Mouse (Mus musculus): ENCODE data around the gene Spag17.
"Not testable (repeated sequence)": the region's sequence is repeated elsewhere in the genome, so short reads cannot be mapped to it uniquely, and the experiment has no call there.

The Spag17 gene

DNA sequence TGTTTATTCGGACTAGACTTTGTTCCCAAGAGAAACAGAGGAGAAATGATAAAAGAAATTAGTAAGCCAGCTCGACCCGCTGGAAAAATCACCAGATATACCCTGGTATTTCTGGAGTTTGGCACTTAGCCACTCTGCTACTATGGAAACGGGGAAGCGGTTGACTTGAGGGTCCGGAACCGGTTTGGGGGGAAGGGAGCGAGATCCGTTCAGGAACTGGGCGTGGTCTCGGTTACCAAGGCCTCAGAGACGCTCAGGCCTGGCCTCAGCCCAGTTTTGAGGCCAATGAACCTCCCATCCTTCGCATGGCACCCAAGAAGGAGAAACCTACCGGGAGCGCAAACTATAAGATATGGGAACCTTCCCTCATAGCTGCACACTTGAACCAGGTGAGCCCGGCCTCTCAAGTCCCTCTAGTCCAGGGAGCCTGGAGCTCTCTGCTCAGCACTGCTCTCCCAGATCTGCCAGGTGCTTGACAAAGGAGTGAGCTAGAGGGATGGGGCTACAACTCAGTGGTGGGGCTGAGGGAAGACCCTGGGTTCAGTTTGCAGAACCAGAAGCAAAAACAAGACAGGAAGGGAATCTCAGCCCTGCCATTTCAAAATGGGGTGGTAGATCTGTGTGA is at the start of gene Spag17:
Gene Spag17, plus strand, starts transcription at position 220 of the 625 bp plus-strand sequence.
- no peaks in the 10 kb centered on the region for H3K27me3 ChIP-seq (ENCODE audit: control insufficient read depth, insufficient read depth, low read length, poor library complexity, severe bottlenecking)
- H3K36me3 ChIP-seq (ENCODE audit: control insufficient read depth, insufficient read depth, low read length, poor library complexity, severe bottlenecking), result no peaks in the 10 kb centered on the region
- DNase-seq (ENCODE audit: low read depth, low spot score), result no peak

GRCm38 (mm10) chr3:99842333-99842732 is 42.9 kb upstream of the Spag17 start:
- H3K27me3 ChIP-seq (ENCODE audit: control insufficient read depth, insufficient read depth, low read length, poor library complexity, severe bottlenecking), result no peaks in the 10 kb centered on the region
- no peaks in the 10 kb centered on the region for H3K36me3 ChIP-seq (ENCODE audit: control insufficient read depth, insufficient read depth, low read length, poor library complexity, severe bottlenecking)
- DNase-seq (ENCODE audit: low read depth, low spot score), result no peak

GRCm38 (mm10) chr3:99842808-99843207 is 42.4 kb upstream of the Spag17 start:
- no peaks in the 10 kb centered on the region for H3K36me3 ChIP-seq (ENCODE audit: control insufficient read depth, insufficient read depth, low read length, poor library complexity, severe bottlenecking)
- DNase-seq (ENCODE audit: low read depth, low spot score), result no peak

DNA sequence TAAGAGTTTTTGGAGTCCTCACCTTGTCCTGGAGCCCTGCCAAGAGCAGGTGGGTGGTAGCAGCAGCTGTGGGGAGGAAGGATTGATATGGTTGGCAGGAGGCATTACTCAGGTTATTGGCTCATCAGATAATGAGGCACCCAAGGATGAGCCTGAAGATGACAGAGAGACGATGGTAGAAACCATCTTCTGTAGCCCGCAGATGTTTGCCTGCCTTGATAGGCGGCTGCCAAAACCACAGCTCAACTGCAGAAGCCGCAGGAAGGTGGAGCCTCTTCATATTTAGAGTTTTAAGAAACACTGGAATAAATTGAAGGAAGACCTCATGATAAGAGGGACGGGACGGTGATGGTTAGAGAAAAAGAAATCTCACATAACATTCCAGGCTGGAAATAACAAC is 42.0 kb upstream of the Spag17 start:
- H3K36me3 ChIP-seq (ENCODE audit: control insufficient read depth, insufficient read depth, low read length, poor library complexity, severe bottlenecking), result no peaks in the 10 kb centered on the region
- H3K27me3 ChIP-seq (ENCODE audit: control insufficient read depth, insufficient read depth, low read length, poor library complexity, severe bottlenecking), result no peaks in the 10 kb centered on the region
- no peak for DNase-seq (ENCODE audit: low read depth, low spot score)

More at GRCm38 (mm10) chr3:99842808-99843207, 42.4 kb upstream of the Spag17 start:
- no peaks in the 10 kb centered on the region for H3K27me3 ChIP-seq (ENCODE audit: control insufficient read depth, insufficient read depth, low read length, poor library complexity, severe bottlenecking)

GRCm38 (mm10) chr3:99850926-99851325 is 34.3 kb upstream of the Spag17 start:
- DNase-seq (ENCODE audit: low read depth, low spot score), result no peak
- Histone ChIP-seq H3K27me3 (ENCODE audit: control insufficient read depth, insufficient read depth, low read length, poor library complexity, severe bottlenecking) (no peaks in the 10 kb centered on the region), H3K36me3 (ENCODE audit: control insufficient read depth, insufficient read depth, low read length, poor library complexity, severe bottlenecking) (no peaks in the 10 kb centered on the region)

GRCm38 (mm10) chr3:99854595-99854994 is 30.6 kb upstream of the Spag17 start:
- H3K27me3 ChIP-seq (ENCODE audit: control insufficient read depth, insufficient read depth, low read length, poor library complexity, severe bottlenecking), result no peaks in the 10 kb centered on the region
- no peak for DNase-seq (ENCODE audit: low read depth, low spot score)
- no peaks in the 10 kb centered on the region for H3K36me3 ChIP-seq (ENCODE audit: control insufficient read depth, insufficient read depth, low read length, poor library complexity, severe bottlenecking)

DNA sequence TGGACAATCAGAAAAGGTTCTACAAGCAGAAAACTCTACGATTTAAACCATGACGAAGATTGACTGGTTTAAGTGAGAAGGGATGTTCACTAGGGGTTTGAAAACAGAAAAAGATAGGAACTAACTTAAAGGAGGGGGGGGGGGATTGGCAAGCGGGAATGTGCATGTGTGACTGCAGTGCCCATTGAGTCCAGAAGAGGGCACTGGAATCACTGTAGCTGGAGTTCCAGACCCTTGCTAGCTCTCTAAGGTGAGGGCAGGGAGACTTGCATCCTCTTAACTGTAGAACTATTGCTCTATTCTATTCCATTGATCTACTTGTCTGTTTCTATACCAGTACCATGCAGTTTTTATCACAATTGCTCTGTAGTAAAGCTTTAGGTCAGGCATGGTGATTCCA is 26.3 kb upstream of the Spag17 start:
- no peak for DNase-seq (ENCODE audit: low read depth, low spot score)
- no peaks in the 10 kb centered on the region for H3K27me3 ChIP-seq (ENCODE audit: control insufficient read depth, insufficient read depth, low read length, poor library complexity, severe bottlenecking)

GRCm38 (mm10) chr3:99864706-99865105 is 20.5 kb upstream of the Spag17 start:
- Histone ChIP-seq H3K36me3 (ENCODE audit: control insufficient read depth, insufficient read depth, low read length, poor library complexity, severe bottlenecking) (no peaks in the 10 kb centered on the region), H3K27me3 (ENCODE audit: control insufficient read depth, insufficient read depth, low read length, poor library complexity, severe bottlenecking) (no peaks in the 10 kb centered on the region)
- DNase-seq (ENCODE audit: low read depth, low spot score), result no peak

More for the DNA sequence above, 26.3 kb upstream of the Spag17 start:
- H3K36me3 ChIP-seq (ENCODE audit: control insufficient read depth, insufficient read depth, low read length, poor library complexity, severe bottlenecking), result no peaks in the 10 kb centered on the region

DNA sequence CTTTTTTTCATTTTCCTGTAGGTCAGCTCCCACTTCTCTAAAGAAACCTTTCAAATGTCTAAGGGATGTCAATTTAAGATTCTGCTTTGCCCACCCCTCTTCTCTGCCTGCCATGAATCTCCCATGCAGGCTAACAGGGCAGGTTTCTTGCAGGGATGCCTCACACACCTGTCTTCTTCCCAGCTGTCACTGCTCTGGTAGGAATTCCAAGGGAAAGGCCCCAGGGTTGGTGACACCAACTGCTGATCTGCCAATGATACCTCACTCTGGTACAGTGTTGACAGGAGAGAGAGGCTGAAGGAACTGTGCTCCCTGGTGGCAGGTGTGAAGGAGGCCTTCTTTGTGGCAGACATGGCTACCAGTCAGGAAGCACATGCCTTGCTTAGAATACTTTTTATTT is 10.1 kb upstream of the Spag17 start:
- DNase-seq (ENCODE audit: low read depth, low spot score), result no peak
- H3K27me3 ChIP-seq (ENCODE audit: control insufficient read depth, insufficient read depth, low read length, poor library complexity, severe bottlenecking), result no peaks in the 10 kb centered on the region

DNA sequence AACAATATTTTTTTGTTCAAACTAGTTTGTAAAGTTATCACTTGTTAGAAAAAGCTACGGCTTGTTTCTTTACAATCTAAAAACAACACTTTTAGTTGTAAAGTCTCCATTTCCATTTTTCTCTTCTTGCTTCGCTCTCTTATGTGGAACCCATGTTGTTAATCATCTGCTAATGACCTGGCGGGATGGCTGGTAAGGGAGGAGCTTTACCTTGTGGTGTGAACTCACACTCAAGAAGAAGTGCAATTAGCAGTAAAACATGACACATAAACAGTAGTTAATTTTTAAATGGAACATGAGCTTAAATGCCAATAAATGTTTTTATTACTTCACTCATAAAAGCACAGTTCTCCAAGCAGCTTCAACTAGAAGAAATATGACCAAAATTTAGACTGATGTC is 3.7 kb upstream of the Spag17 start:
- Histone ChIP-seq H3K27me3 (ENCODE audit: control insufficient read depth, insufficient read depth, low read length, poor library complexity, severe bottlenecking) (no peaks in the 10 kb centered on the region), H3K36me3 (ENCODE audit: control insufficient read depth, insufficient read depth, low read length, poor library complexity, severe bottlenecking) (no peaks in the 10 kb centered on the region)
- DNase-seq (ENCODE audit: low read depth, low spot score), result no peak

More for the DNA sequence above, 10.1 kb upstream of the Spag17 start:
- no peaks in the 10 kb centered on the region for H3K36me3 ChIP-seq (ENCODE audit: control insufficient read depth, insufficient read depth, low read length, poor library complexity, severe bottlenecking)

DNA sequence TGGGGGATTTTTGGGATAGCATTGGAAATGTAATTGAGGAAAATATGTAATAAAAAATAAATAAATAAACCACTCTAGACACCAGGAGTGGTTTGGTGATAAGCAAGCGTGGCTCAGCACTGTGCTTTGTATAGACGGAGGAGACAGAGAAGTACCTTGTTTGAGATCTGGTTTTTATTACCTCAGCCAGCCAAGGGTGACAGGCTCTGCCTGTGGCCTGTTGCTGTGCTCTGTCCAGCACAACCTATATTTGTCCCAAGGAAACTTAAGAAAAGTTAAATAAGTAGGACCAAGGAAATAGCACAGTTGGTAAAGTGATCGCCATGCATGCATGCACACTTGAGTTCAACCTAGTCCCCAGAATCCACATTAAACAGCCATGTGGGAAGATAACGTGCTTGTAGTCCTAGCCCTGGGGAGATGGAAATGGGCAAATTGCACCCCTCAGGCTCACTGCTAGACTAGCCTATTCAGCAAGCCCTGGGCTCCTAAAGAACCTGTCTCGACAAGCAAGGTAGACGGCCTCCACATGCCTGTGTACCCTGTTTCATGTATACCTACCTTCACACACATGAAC is 1.1 kb upstream of the Spag17 start:
- no peaks in the 10 kb centered on the region for H3K27me3 ChIP-seq (ENCODE audit: control insufficient read depth, insufficient read depth, low read length, poor library complexity, severe bottlenecking)
- H3K36me3 ChIP-seq (ENCODE audit: control insufficient read depth, insufficient read depth, low read length, poor library complexity, severe bottlenecking), result no peaks in the 10 kb centered on the region
- DNase-seq (ENCODE audit: low read depth, low spot score), result no peak

DNA sequence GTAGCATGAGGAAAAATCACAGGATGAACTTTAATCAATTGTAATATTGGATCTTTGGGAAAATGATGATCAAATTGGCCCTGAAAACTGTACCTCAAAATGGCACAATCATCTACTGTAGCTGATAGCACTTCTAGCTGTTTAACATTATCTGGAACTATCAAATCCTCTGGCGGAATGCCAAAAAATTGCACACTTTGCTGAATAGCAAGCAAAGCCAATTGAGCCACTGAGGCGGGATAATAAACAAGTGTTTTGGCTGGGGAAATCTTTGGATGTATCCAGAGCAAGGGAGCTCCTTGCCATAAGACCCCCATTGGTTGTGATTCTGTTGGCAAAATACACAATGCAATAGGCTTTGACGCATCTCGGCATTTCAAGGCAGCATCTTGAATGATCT is 9.5 kb downstream of the Spag17 start:
- DNase-seq (ENCODE audit: low read depth, low spot score); H3K27me3 ChIP-seq (ENCODE audit: control insufficient read depth, insufficient read depth, low read length, poor library complexity, severe bottlenecking); H3K36me3 ChIP-seq (ENCODE audit: control insufficient read depth, insufficient read depth, low read length, poor library complexity, severe bottlenecking): not testable (repeated sequence)

DNA sequence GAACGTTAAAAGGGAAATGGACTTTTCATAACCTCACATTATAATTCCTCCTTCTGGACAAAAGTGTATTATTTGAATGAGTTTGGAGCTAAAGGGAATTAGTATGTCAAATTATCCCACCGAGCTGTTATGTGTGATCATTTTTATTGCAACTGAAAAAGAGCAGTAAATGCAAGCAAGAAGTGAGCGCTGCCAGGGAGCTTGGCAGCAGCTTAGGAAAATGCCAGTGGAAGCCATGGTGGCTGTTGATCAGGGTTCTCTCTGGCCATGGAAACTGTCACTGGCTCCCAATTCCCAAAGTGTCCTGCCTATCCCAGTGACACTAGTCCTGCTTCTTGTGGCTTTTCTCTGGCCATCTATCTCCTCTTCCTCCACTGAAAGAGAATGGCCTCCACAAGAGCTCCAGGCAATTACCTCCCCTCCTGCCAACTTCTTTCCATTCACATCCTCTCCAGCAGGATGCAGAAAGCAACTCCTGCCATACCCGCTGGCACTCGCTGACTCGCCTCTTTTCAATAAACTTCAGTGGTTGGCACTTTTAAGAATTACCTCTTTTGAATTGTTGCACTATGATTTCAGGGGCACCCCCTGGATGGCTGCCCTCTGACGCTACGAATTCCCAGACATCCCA is 28.7 kb downstream of the Spag17 start:
- no peaks in the 10 kb centered on the region for H3K27me3 ChIP-seq (ENCODE audit: control insufficient read depth, insufficient read depth, low read length, poor library complexity, severe bottlenecking)
- DNase-seq (ENCODE audit: low read depth, low spot score), result no peak
- H3K36me3 ChIP-seq (ENCODE audit: control insufficient read depth, insufficient read depth, low read length, poor library complexity, severe bottlenecking), result no peaks in the 10 kb centered on the region

- Histone ChIP-seq H3K27me3 (ENCODE audit: control insufficient read depth, insufficient read depth, low read length, poor library complexity, severe bottlenecking) (no peaks in the 10 kb centered on the region), H3K36me3 (ENCODE audit: control insufficient read depth, insufficient read depth, low read length, poor library complexity, severe bottlenecking) (no peaks in the 10 kb centered on the region)
- no peak for DNase-seq (ENCODE audit: low read depth, low spot score)
Observed at GRCm38 (mm10) chr3:99922944-99923343, 37.7 kb downstream of the Spag17 start.

DNA sequence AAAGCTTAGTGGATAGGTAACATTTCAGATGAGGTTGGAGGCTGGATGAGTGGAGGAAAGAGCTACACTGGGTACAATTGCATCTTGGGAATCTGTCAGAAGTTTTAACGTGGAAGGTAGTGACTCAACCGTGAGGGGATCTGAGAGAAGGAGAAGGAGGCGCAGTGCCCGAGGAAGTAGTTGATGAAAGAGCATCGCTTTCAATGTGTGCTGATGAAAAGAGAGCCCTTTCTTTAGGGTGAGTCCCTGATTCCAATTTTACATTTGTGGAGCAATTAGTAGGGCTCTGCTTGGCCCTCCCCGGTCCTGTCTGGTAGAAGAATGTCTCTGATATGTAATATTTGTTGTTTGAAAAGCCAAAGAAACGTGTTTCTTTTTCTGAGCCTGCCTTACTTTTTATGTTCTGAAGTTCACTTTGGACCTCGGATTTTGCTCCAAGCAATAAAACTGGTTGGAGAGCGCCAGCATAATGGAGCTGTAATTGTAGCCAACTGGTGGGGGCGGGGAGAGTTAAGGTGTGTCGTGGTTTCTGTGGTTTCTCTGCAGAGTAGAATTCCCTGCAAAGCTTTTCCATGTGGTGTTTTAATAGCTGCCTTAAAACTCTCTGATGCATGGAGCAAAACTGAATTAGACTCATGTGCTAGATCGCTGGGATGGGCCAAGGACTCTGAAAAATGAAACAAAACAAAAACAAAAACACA is 45.9 kb downstream of the Spag17 start:
- Histone ChIP-seq H3K36me3 (ENCODE audit: control insufficient read depth, insufficient read depth, low read length, poor library complexity, severe bottlenecking) (no peaks in the 10 kb centered on the region), H3K27me3 (ENCODE audit: control insufficient read depth, insufficient read depth, low read length, poor library complexity, severe bottlenecking) (no peaks in the 10 kb centered on the region)
- DNase-seq (ENCODE audit: low read depth, low spot score), result no peak
